Mouse (Mus musculus): ENCODE results near the gene AC129217.1. TPM values are rescaled to one million over a fixed set of nuclear protein-coding genes. Genes with fewer than 3 reads are reported as not detected.

The AC129217.1 gene
- total RNA-seq (2021) = 1 to 10 TPM in 1 of 2 experiments, not detected in 1; 1.9 TPM

GRCm38 (mm10) chr19:8829660-8830059 lies at the start of gene AC129217.1:
TSS of gene AC129217.1 (plus strand) at chr19:8829773.
- DNase-seq (ENCODE audit: extremely low spot score in 1 of 2, low spot score in 2 of 2) = no peak
- intact Hi-C loops (cut with DNase I) = loop anchor here (5.0 kb wide), 1 partner anchor 83 kb away; no protein-coding TSS in a partner anchor

- intact Hi-C loops (cut with DNase I) = no loop called here
- peak; percentile 92 to 93 for DNase-seq (ENCODE audit: extremely low spot score in 1 of 2, low spot score in 2 of 2)
Measured at GRCm38 (mm10) chr19:8786008-8786781, 43.4 kb upstream of the AC129217.1 start, which contains the start of gene Taf6l. TSS of gene Taf6l (minus strand) at chr19:8786417.

- DNase-seq (ENCODE audit: extremely low spot score in 1 of 2, low spot score in 2 of 2) = no peak
Measured at GRCm38 (mm10) chr19:8788521-8788920, 41.1 kb upstream of the AC129217.1 start.

DNA sequence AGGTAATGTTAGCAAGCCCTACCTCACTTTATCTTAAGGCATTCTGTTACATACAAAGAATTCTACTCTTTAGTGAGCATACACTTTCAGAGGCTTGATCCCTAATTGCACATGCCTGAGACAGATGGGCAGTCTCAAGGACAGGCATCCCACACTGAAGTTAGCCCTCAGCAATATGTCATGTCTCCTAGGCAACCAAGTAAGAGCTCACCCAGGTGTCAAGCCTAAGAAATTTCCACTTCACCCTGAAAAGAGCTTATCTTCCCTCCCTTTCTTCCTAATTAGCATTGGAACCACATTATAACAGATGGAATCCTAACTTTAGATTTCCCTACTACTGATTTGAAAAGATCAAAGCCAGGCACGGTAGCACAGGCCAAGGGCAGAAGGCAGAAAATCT lies 40.4 kb upstream of the AC129217.1 start:
- no peak for DNase-seq (ENCODE audit: extremely low spot score in 1 of 2, low spot score in 2 of 2)
- intact Hi-C loops (cut with DNase I) = no loop called here

More at GRCm38 (mm10) chr19:8788521-8788920, 41.1 kb upstream of the AC129217.1 start:
- intact Hi-C loops (cut with DNase I) = no loop called here

- intact Hi-C loops (cut with DNase I) = no loop called here
- DNase-seq (ENCODE audit: extremely low spot score in 1 of 2, low spot score in 2 of 2) = no peak
Measured at GRCm38 (mm10) chr19:8790171-8790570, 39.4 kb upstream of the AC129217.1 start.

- DNase-seq (ENCODE audit: extremely low spot score in 1 of 2, low spot score in 2 of 2) = peak; percentile 87 to 94
- intact Hi-C loops (cut with DNase I) = no loop called here
Measured at GRCm38 (mm10) chr19:8798264-8798946, 31.2 kb upstream of the AC129217.1 start, which contains the start of gene Polr2g. TSS of gene Polr2g (minus strand) at chr19:8798577.

GRCm38 (mm10) chr19:8798947-8799315 lies 30.6 kb upstream of the AC129217.1 start:
- DNase-seq (ENCODE audit: extremely low spot score in 1 of 2, low spot score in 2 of 2) = no peak
- intact Hi-C loops (cut with DNase I) = no loop called here

GRCm38 (mm10) chr19:8802130-8802821 lies 27.3 kb upstream of the AC129217.1 start, which contains the start of gene Zbtb3:
TSS of gene Zbtb3 (plus strand) at chr19:8802555.
- peak; percentile 97 to 98 for DNase-seq (ENCODE audit: extremely low spot score in 1 of 2, low spot score in 2 of 2)
- intact Hi-C loops (cut with DNase I) = no loop called here

DNA sequence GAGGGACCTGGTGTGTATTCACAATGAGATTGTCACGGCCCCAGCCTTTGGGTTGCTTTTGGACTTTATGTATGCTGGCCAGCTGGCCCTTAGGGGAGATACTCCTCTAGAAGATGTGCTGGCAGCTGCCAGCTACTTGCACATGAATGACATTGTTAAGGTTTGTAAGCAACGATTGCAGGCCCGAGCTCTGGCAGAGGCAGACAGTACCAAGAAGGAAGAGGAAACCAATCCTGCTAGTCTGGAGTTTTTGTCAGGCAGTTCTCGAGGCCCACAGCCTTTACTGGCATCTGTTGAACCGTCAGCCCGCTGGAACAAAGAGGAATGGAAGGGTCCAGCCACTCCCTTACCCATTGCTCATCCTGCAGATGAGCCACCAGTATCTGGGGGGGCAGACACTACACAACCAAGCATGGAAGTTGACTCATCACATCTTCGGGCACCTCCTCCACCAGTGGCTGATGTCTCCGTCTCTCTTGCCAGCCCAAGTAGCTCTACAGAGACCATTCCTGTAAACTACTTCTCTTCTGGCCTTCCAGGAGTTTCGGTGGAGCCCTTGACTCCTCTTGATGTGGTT lies 26.3 kb upstream of the AC129217.1 start:
- intact Hi-C loops (cut with DNase I) = no loop called here
- DNase-seq (ENCODE audit: extremely low spot score in 1 of 2, low spot score in 2 of 2) = no peak

DNA sequence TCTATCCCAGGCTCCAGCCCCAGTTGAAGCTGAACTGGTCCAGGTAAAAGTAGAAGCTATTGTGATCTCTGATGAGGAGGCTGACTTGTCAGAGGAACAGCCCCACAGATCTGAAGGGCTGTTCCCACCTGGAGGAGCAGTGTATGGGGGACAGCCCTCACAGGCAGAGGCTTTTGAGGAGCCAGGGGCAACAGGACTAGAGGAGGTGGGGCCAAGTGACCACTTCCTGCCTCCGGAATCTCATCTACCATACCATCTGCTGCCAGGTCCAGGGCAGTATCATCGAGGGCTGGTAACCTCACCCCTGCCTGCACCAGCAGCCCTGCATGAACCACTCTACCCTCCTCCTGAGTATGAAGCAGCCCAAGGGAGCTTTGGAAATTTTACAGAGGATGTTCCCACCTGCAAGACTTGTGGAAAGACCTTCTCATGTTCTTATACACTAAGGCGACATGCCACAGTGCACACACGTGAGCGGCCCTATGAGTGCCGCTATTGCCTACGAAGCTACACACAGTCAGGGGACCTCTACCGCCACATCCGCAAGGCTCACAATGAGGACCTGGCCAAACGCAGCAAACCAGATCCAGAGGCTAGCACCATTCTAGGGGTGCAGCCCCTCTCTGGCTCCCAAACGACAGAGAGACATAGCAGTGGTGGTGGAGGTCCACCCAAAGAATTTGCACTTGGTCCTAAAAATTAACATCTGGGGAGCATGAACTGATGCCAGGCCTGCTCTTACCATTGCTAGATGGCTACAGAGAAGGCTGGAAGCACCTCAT lies 25.5 kb upstream of the AC129217.1 start:
- DNase-seq (ENCODE audit: extremely low spot score in 1 of 2, low spot score in 2 of 2) = no peak
- intact Hi-C loops (cut with DNase I) = no loop called here

DNA sequence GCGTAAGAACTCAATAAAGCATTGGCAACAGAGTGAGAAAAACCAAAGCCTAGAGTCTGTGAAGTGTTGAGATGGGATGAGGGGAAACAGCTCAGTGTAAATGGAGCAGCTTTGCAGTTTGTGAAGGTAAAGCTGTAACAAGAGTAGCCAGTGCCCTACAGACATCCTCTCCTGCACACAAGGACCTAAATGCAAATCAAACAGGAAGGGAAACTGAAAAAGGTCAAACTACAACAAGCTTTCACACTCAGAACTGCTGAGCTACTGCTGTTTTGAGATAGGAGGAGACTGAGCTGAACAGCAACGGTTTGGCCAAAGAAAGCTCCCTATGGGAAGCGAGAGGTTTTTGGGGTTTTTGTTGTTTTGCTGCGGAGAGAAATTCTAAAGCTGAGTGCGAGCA lies 22.8 kb upstream of the AC129217.1 start:
- DNase-seq (ENCODE audit: extremely low spot score in 1 of 2, low spot score in 2 of 2) = no peak
- intact Hi-C loops (cut with DNase I) = no loop called here

DNA sequence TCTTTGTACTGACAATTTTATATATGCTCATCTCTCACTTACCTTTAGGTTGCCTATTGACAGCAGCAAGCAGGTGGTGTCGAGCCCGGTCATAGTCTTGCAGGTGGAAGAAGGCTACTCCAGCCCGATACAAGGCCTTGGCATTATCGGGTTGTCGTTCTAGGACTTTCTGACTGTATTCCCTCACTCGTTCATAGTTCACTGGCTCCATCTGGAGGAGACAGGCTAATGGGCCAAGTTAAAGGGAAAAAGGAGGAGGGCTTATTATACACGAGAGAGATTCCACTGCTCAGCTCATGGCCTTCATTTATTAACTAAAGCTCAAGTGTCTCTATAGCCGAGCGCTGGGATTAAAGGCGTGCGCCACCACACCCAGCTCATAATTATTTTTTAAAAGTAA lies 13.8 kb upstream of the AC129217.1 start:
- no peak for DNase-seq (ENCODE audit: extremely low spot score in 1 of 2, low spot score in 2 of 2)
- intact Hi-C loops (cut with DNase I) = loop anchor here (5.0 kb wide), 1 partner anchor 44 kb away; the partner anchor contains the start of genes Tmem179b and Tmem223

- intact Hi-C loops (cut with DNase I) = loop anchor here (5.0 kb wide), 1 partner anchor 45 kb away; the partner anchor contains the start of genes Tmem179b and Tmem223
- DNase-seq (ENCODE audit: extremely low spot score in 1 of 2, low spot score in 2 of 2) = no peak
Measured at GRCm38 (mm10) chr19:8817001-8817400, 12.6 kb upstream of the AC129217.1 start.

GRCm38 (mm10) chr19:8818301-8818798 lies 11.2 kb upstream of the AC129217.1 start:
- DNase-seq (ENCODE audit: extremely low spot score in 1 of 2, low spot score in 2 of 2) = no peak
- intact Hi-C loops (cut with DNase I) = loop anchor here (5.0 kb wide), 1 partner anchor 46 kb away; the partner anchor contains the start of genes Tmem179b and Tmem223

- intact Hi-C loops (cut with DNase I) = loop anchor here (5.0 kb wide), 1 partner anchor 47 kb away; the partner anchor contains the start of genes Tmem179b and Tmem223
- DNase-seq (ENCODE audit: extremely low spot score in 1 of 2, low spot score in 2 of 2) = peak; percentile 98
Measured at GRCm38 (mm10) chr19:8818801-8819595, 10.6 kb upstream of the AC129217.1 start, which contains the start of gene Ttc9c. TSS of gene Ttc9c (minus strand) at chr19:8819333.

DNA sequence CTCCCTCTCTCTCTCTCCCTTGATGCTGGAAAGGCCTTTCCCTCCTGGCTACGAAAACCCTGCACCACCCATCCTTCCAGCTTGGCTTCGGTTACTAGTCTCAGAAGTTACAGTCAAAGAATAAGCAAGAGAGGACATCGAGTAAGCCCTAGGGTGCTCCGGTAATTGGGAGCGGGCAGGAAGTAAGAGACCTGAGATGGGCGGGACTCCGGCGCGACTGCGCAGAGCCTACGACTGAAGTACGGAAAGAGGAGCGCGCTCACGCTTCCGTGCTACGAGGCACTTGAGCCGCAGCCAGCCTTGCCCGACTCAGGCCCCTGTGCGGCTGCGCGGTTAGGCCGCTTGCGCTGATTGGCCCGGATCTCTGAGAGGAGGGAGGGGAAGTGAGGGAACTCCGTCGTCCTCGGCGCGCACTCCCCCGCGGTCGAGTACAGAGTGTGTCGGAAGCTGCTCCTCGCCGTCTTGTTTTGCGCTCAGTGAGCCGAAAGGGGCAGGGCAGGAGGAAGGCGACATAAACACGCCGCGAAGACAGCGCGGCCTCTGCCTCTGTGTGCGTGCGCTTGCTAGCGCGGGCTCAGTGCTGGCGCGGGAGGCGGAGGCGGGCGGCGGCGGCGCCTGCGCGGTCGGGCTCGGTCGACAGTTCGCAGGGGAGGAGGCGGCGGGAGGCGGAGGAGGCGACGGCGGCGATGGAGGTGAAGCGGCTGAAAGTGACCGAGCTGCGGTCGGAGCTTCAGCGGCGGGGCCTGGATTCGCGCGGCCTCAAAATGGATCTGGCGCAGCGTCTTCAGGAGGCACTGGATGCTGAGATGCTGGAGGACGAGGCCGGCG lies 9.8 kb upstream of the AC129217.1 start, which contains the start of gene Hnrnpul2:
Hnrnpul2 (plus strand) TSS at position 415 of the 828 bp plus-strand sequence.
- intact Hi-C loops (cut with DNase I) = loop anchor here (5.0 kb wide), 1 partner anchor 48 kb away; the partner anchor contains the start of genes Tmem179b and Tmem223
- DNase-seq (ENCODE audit: extremely low spot score in 1 of 2, low spot score in 2 of 2) = peak; percentile 97 to 99
